Mouse (Mus musculus) MEL (cell line): ENCODE data around the gene Rdh7. TPM values are rescaled to one million over a fixed set of nuclear protein-coding genes. Genes with fewer than 3 reads are reported as not detected.

Source experiments
- DNase-seq: peaks from one replicate; pipeline ENCODE4 v3.0.0; 2011; ENCODE audit warnings: low read depth, low spot score
- H3K27ac ChIP-seq: 2 replicates; pipeline ENCODE4 v1.5.1; 2012; ENCODE audit warnings: low read depth, mild to moderate bottlenecking, control low read depth, low read length, moderate library complexity; ENCODE audit not compliant: control insufficient read depth
- H3K27me3 ChIP-seq, 2 experiments: fragments of 150-350 bp in 1 of 2; sonication (generic) in 1 of 2; 2 replicates each; pipeline ENCODE4 v1.6.1; 2012; ENCODE audit warnings: low read length in 2 of 2, mild to moderate bottlenecking in 2 of 2, improper control_type of control experiment in 1 of 2, moderate library complexity in 1 of 2; ENCODE audit not compliant: insufficient read depth in 2 of 2, control insufficient read depth in 1 of 2
- H3K36me3 ChIP-seq, 2 experiments: 2 replicates each; pipeline ENCODE4 v1.6.1; 2012 to 2014; ENCODE audit warnings: low read length in 2 of 2, improper control_type of control experiment in 1 of 2, inconsistent platforms in 1 of 2, mild to moderate bottlenecking in 1 of 2; ENCODE audit not compliant: insufficient read depth in 2 of 2, control insufficient read depth in 1 of 2
- H3K4me1 ChIP-seq, 2 experiments: fragments of 150-350 bp in 1 of 2; sonication (generic) in 1 of 2; 2 replicates each; pipeline ENCODE4 v1.6.1; 2012; ENCODE audit warnings: low read length in 2 of 2, improper control_type of control experiment in 1 of 2, mild to moderate bottlenecking in 1 of 2; ENCODE audit not compliant: insufficient read depth in 2 of 2, control insufficient read depth in 1 of 2
- H3K4me3 ChIP-seq, 2 experiments: fragments of 150-350 bp in 1 of 2; sonication (generic) in 1 of 2; 2 replicates each; pipeline ENCODE4 v1.5.1; 2012; ENCODE audit warnings: low read depth in 2 of 2, low read length in 2 of 2, mild to moderate bottlenecking in 2 of 2, moderate library complexity in 2 of 2, control low read depth in 1 of 2, improper control_type of control experiment in 1 of 2; ENCODE audit not compliant: control insufficient read depth in 1 of 2, insufficient read depth in 1 of 2
- H3K79me2 ChIP-seq: 2 replicates; pipeline ENCODE4 v1.6.1; 2012; ENCODE audit warnings: mild to moderate bottlenecking, low read length, moderate library complexity; ENCODE audit not compliant: control insufficient read depth, poor library complexity, insufficient read depth
- H3K9ac ChIP-seq: 2 replicates; pipeline ENCODE4 v1.6.1; 2012; ENCODE audit warnings: low read depth, mild to moderate bottlenecking, control low read depth, low read length, moderate library complexity; ENCODE audit not compliant: control insufficient read depth, poor library complexity, severe bottlenecking
- H3K9me3 ChIP-seq: fragments of 150-350 bp; sonication (generic); replicated peaks from 2 replicates; pipeline ENCODE4 v1.6.1; 2012; ENCODE audit warnings: mild to moderate bottlenecking, low read length, improper control_type of control experiment, moderate library complexity; ENCODE audit not compliant: insufficient read depth
- BHLHE40 ChIP-seq: IDR thresholded peaks from 2 replicates; pipeline ENCODE4 v1.6.1; 2012; ENCODE audit warnings: low read depth, mild to moderate bottlenecking, inconsistent platforms, low read length, improper control_type of control experiment, borderline replicate concordance
- CHD1 ChIP-seq: IDR thresholded peaks from 2 replicates; pipeline ENCODE4 v1.6.1; 2012; ENCODE audit warnings: low read depth, mild to moderate bottlenecking, inconsistent platforms, low read length, improper control_type of control experiment
- CTCF ChIP-seq, 3 experiments: IDR thresholded peaks in 2 of 3; conservative IDR thresholded peaks in 1 of 3; 2 replicates each; pipeline ENCODE4 v1.5.1; 2011 to 2012; ENCODE audit warnings: low read length in 3 of 3, low read depth in 2 of 3, mild to moderate bottlenecking in 2 of 3, improper control_type of control experiment in 1 of 3, inconsistent platforms in 1 of 3, mixed read lengths in 1 of 3, moderate library complexity in 1 of 3; ENCODE audit not compliant: control insufficient read depth in 1 of 3, insufficient read depth in 1 of 3, poor library complexity in 1 of 3, severe bottlenecking in 1 of 3
- E2F4 ChIP-seq: IDR thresholded peaks from 2 replicates; pipeline ENCODE4 v1.6.1; 2011; ENCODE audit warnings: low read depth, low read length, improper control_type of control experiment, borderline replicate concordance
- ELF1 ChIP-seq: IDR thresholded peaks from 2 replicates; pipeline ENCODE4 v1.6.1; 2014; ENCODE audit warnings: low read depth, mild to moderate bottlenecking, inconsistent platforms, low read length, improper control_type of control experiment, moderate library complexity
- EP300 ChIP-seq, 2 experiments: IDR thresholded peaks; 2 replicates each; pipeline ENCODE4 v1.6.1; 2011; ENCODE audit warnings: improper control_type of control experiment in 2 of 2, low read length in 2 of 2, low read depth in 1 of 2, mild to moderate bottlenecking in 1 of 2
- ETS1 ChIP-seq: IDR thresholded peaks from 2 replicates; pipeline ENCODE4 v1.6.1; 2012; ENCODE audit warnings: low read depth, mild to moderate bottlenecking, inconsistent platforms, low read length, improper control_type of control experiment, moderate library complexity
- GATA1 ChIP-seq: IDR thresholded peaks from 2 replicates; pipeline ENCODE4 v1.6.1; 2011; ENCODE audit warnings: low read depth, low read length, improper control_type of control experiment
- HCFC1 ChIP-seq: IDR thresholded peaks from 2 replicates; pipeline ENCODE4 v1.6.1; 2012; ENCODE audit warnings: low read depth, mild to moderate bottlenecking, inconsistent platforms, low read length, improper control_type of control experiment, moderate library complexity
- MAFK ChIP-seq: IDR thresholded peaks from 2 replicates; pipeline ENCODE4 v1.6.1; 2011; ENCODE audit warnings: low read depth, mild to moderate bottlenecking, low read length, improper control_type of control experiment, borderline replicate concordance
- MYB ChIP-seq: IDR thresholded peaks from 2 replicates; pipeline ENCODE4 v1.6.1; 2011; ENCODE audit warnings: mild to moderate bottlenecking, low read depth, low read length, improper control_type of control experiment
- POLR2AphosphoS2 ChIP-seq: IDR thresholded peaks from 2 replicates; pipeline ENCODE4 v1.6.1; 2011; ENCODE audit warnings: low read length, improper control_type of control experiment
- POLR2AphosphoS5 ChIP-seq: IDR thresholded peaks from 2 replicates; pipeline ENCODE4 v1.6.1; 2012; ENCODE audit warnings: low read depth, borderline replicate concordance, mild to moderate bottlenecking, inconsistent platforms, low read length, moderate library complexity, mixed read lengths
- SIN3A ChIP-seq: IDR thresholded peaks from 2 replicates; pipeline ENCODE4 v1.6.1; 2012; ENCODE audit warnings: low read length, improper control_type of control experiment, inconsistent platforms
- TAL1 ChIP-seq: IDR thresholded peaks from 2 replicates; pipeline ENCODE4 v1.6.1; 2012; ENCODE audit warnings: mild to moderate bottlenecking, inconsistent platforms, low read length, moderate library complexity, mixed read lengths
- TCF12 ChIP-seq: IDR thresholded peaks from 2 replicates; pipeline ENCODE4 v1.6.1; 2014; ENCODE audit warnings: low read depth, mild to moderate bottlenecking, inconsistent platforms, low read length, improper control_type of control experiment, moderate library complexity
- USF2 ChIP-seq, 2 experiments: IDR thresholded peaks; 2 replicates each; pipeline ENCODE4 v1.6.1; 2011 to 2012; ENCODE audit warnings: improper control_type of control experiment in 2 of 2, low read length in 2 of 2, borderline replicate concordance in 1 of 2, inconsistent platforms in 1 of 2, low read depth in 1 of 2, mild to moderate bottlenecking in 1 of 2; ENCODE audit not compliant: insufficient read depth in 1 of 2
- ZC3H11A ChIP-seq: IDR thresholded peaks from 2 replicates; pipeline ENCODE4 v1.6.1; 2012; ENCODE audit warnings: low read depth, mild to moderate bottlenecking, inconsistent platforms, low read length, improper control_type of control experiment
- ZKSCAN1 ChIP-seq: IDR thresholded peaks from 2 replicates; pipeline ENCODE4 v1.6.1; 2012; ENCODE audit warnings: low read depth, mild to moderate bottlenecking, inconsistent platforms, low read length, improper control_type of control experiment, moderate library complexity
- ZMIZ1 ChIP-seq: IDR thresholded peaks from 2 replicates; pipeline ENCODE4 v1.6.1; 2012; ENCODE audit warnings: low read depth, mild to moderate bottlenecking, inconsistent platforms, low read length, improper control_type of control experiment, moderate library complexity
- ZNF384 ChIP-seq: IDR thresholded peaks from 2 replicates; pipeline ENCODE4 v1.6.1; 2012; ENCODE audit warnings: low read depth, mild to moderate bottlenecking, inconsistent platforms, low read length, improper control_type of control experiment
- polyA plus RNA-seq, 2 experiments: library from polyadenylated mRNA; stranded (reverse) in 1 of 2; unstranded in 1 of 2; fragments of >175 nt in 1 of 2; fragments of >200 nt in 1 of 2; gene quantifications; 2 replicates each; pipeline versions ENCODE4 v1.2.1 to v1.2.4; 2012; ENCODE audit warnings: low replicate concordance in 2 of 2, low read depth in 1 of 2; ENCODE audit not compliant: insufficient read length in 2 of 2, insufficient read depth in 1 of 2, missing spikeins in 1 of 2
- total RNA-seq: library from RNA; depleted of rRNA; stranded (reverse); fragments of 300-350 nt; gene quantifications from 2 replicates; pipeline ENCODE4 v1.2.3, GENCODE M21; 2012

The Rdh7 gene
- total and polyA plus RNA-seq, 3 experiments: not detected

- TF ChIP-seq POLR2AphosphoS2: no peak
- TF ChIP-seq USF2 (IDR thresholded peaks at IDR 0.05; ENCODE audit: borderline replicate concordance in 1 of 2, insufficient read depth in 1 of 2, low read depth in 1 of 2, low read length in 2 of 2): no peak
- no peak for TF ChIP-seq TCF12
- TF ChIP-seq SIN3A: no peak
- no peak for TF ChIP-seq ETS1
- no peak for TF ChIP-seq GATA1
- no peak for TF ChIP-seq ZNF384
- no peak for TF ChIP-seq BHLHE40
- no peak for TF ChIP-seq ZC3H11A
- TF ChIP-seq ELF1: no peak
- TF ChIP-seq MAFK: no peak
- no peak for TF ChIP-seq HCFC1
- no peak for TF ChIP-seq CTCF (IDR thresholded peaks at IDR 0.05 in 2 of 3, conservative IDR thresholded peaks at IDR 0.05 in 1 of 3; ENCODE audit: control insufficient read depth in 1 of 3, insufficient read depth in 1 of 3, low read depth in 2 of 3, low read length in 3 of 3, poor library complexity in 1 of 3, severe bottlenecking in 1 of 3)
- TF ChIP-seq, all 39 proteins: peak for 0
These were observed 43.8 kb upstream of the Rdh7 start for GRCm38 (mm10) chr10:127932290-127932926.

GRCm38 (mm10) chr10:127927737-127928136 is 39.1 kb upstream of the Rdh7 start:
- no peak for TF ChIP-seq POLR2AphosphoS5
- no peak for TF ChIP-seq HCFC1
- TF ChIP-seq E2F4: no peak
- TF ChIP-seq USF2 (IDR thresholded peaks at IDR 0.05; ENCODE audit: borderline replicate concordance in 1 of 2, insufficient read depth in 1 of 2, low read depth in 1 of 2, low read length in 2 of 2): no peak
- TF ChIP-seq TAL1: no peak
- TF ChIP-seq MAFK: no peak
- TF ChIP-seq EP300 (IDR thresholded peaks at IDR 0.05; ENCODE audit: low read depth in 1 of 2, low read length in 2 of 2): no peak
- no peak for TF ChIP-seq MYB
- no peak for TF ChIP-seq ZKSCAN1
- no peak for TF ChIP-seq ZMIZ1
- no peak for TF ChIP-seq CHD1
- no peaks in the 10 kb centered on the region for H3K36me3 ChIP-seq
- no peak overlapping the region for H3K27ac ChIP-seq
- no peak overlapping the region for H3K9ac ChIP-seq
- no peaks in the 10 kb centered on the region for H3K79me2 ChIP-seq
- no peak for DNase-seq
- no peak overlapping the region for H3K4me3 ChIP-seq
- H3K9me3 ChIP-seq: no peaks in the 10 kb centered on the region
- H3K4me1 ChIP-seq: no peaks in the 10 kb centered on the region
- peaks cover 1 to 6% of the 10 kb centered on the region in 2 experiments; a peak in 3 of 4 replicates for H3K27me3 ChIP-seq

More at GRCm38 (mm10) chr10:127932290-127932926, 43.8 kb upstream of the Rdh7 start:
- no peak overlapping the region for H3K9ac ChIP-seq
- no peaks in the 10 kb centered on the region for H3K79me2 ChIP-seq
- no peaks in the 10 kb centered on the region for H3K9me3 ChIP-seq
- H3K36me3 ChIP-seq: peaks cover 0 to 3% of the 10 kb centered on the region in 2 experiments; a peak in 1 of 4 replicates
- no peak for DNase-seq
- peaks cover 0 to 7% of the 10 kb centered on the region in 2 experiments; a peak in 1 of 4 replicates for H3K4me1 ChIP-seq
- no peak overlapping the region for H3K27ac ChIP-seq
- no peak overlapping the region for H3K4me3 ChIP-seq
- H3K27me3 ChIP-seq: peaks cover 0 to 6% of the 10 kb centered on the region in 2 experiments; a peak in 3 of 4 replicates
